Comparison of ENCODE assay signal across 8 mouse cellular contexts in genomic region chr17:29762551-29762950, GRCm38 (mm10). TPM values are rescaled to one million over a fixed set of nuclear protein-coding genes. Genes with fewer than 3 reads are reported as not detected.
A peak's percentile ranks its signal among the peaks of the same experiment; 100 is the strongest.
DNase-seq lines count a peak whose midpoint lies in the region.

No protein-coding gene starts in this region.

- DNase-seq in heart, postnatal 10 days = peak; percentile 21 to 47
- no peak for DNase-seq in heart, adult 9 months (ENCODE audit: low spot score in 2 of 2)
- peak; percentile 43 for DNase-seq in urinary bladder, postnatal 25 days (ENCODE audit: low spot score)
- DNase-seq in urinary bladder, adult 2 months (ENCODE audit: low spot score) = no peak
- DNase-seq in c-Kit-positive CD71-positive TER-119-positive erythroid progenitor cells, embryonic 14.5 days (ENCODE audit: low spot score) = peak; percentile 52
- DNase-seq in kidney, postnatal 10 days = peak; percentile 71
- DNase-seq in naive thymus-derived CD4-positive, alpha-beta T cell, adult 2 months (ENCODE audit: low read depth) = peak; percentile 86
- no peak for DNase-seq in ovary, adult 18-20 months (ENCODE audit: low spot score)

- intact Hi-C loops in heart, postnatal 10 days (cut with DNase I) = no loop called here

RNA-seq across cellular contexts. Expression of gene Ccdc167, which starts 45.7 kb away (rescaled TPM):
- total RNA-seq in heart, postnatal 10 days (2021) = 10 to 100 TPM; 15.9 to 17.1 TPM
- polyA plus RNA-seq in urinary bladder, adult 2 months (2012; rRNA removed) = 11.2 and 11.3 TPM in 2 replicates

Comparison
In these comparisons a context has a peak if more than half of its experiments do, and no peak if none do; other contexts are left out.
1. DNase-seq: peak in heart, postnatal 10 days (2 of 2), urinary bladder, postnatal 25 days (single experiment), c-Kit-positive CD71-positive TER-119-positive erythroid progenitor cells, embryonic 14.5 days (single experiment), kidney, postnatal 10 days (single experiment) and naive thymus-derived CD4-positive, alpha-beta T cell, adult 2 months (single experiment); none in heart, adult 9 months (0 of 2), urinary bladder, adult 2 months (single experiment) and ovary, adult 18-20 months (single experiment).